Mouse (Mus musculus): ENCODE measurements around the gene 5430419D17Rik.

5430419D17Rik gene

GRCm38 (mm10) chr7:131174121-131174520 lies at the start of gene 5430419D17Rik:
TSS of gene 5430419D17Rik (plus strand) at chr7:131174402.
- no peak for DNase-seq

- DNase-seq, result no peak
Observed at GRCm38 (mm10) chr7:131130021-131130420, 44.2 kb upstream of the 5430419D17Rik start.

GRCm38 (mm10) chr7:131133181-131133580 lies 41.0 kb upstream of the 5430419D17Rik start:
- DNase-seq, result no peak

- no peak for DNase-seq
Observed at GRCm38 (mm10) chr7:131146214-131146613, 28.0 kb upstream of the 5430419D17Rik start, which contains the start of gene 4933402N03Rik. TSS of gene 4933402N03Rik (minus strand) at chr7:131146314.

- no peak for DNase-seq
Observed at GRCm38 (mm10) chr7:131150179-131150578, 24.0 kb upstream of the 5430419D17Rik start.

- no peak for DNase-seq
Observed at GRCm38 (mm10) chr7:131153044-131153443, 21.2 kb upstream of the 5430419D17Rik start.

GRCm38 (mm10) chr7:131162251-131162650 lies 12.0 kb upstream of the 5430419D17Rik start:
- DNase-seq, result no peak

GRCm38 (mm10) chr7:131167771-131168170 lies 6.4 kb upstream of the 5430419D17Rik start:
- no peak for DNase-seq

- no peak for DNase-seq
Observed at GRCm38 (mm10) chr7:131169099-131169498, 5.1 kb upstream of the 5430419D17Rik start.

- peak; percentile 9 for DNase-seq
Observed at GRCm38 (mm10) chr7:131182685-131183084, 8.5 kb downstream of the 5430419D17Rik start.

- no peak for DNase-seq
Observed at GRCm38 (mm10) chr7:131184339-131184738, 10.1 kb downstream of the 5430419D17Rik start.

- no peak for DNase-seq
Observed at GRCm38 (mm10) chr7:131187047-131187446, 12.8 kb downstream of the 5430419D17Rik start.

- DNase-seq, result no peak
Observed at GRCm38 (mm10) chr7:131187996-131188395, 13.8 kb downstream of the 5430419D17Rik start.

GRCm38 (mm10) chr7:131223086-131223485 lies 48.9 kb downstream of the 5430419D17Rik start:
- no peak for DNase-seq

- DNase-seq, result no peak
Observed at GRCm38 (mm10) chr7:131236091-131236490, 61.9 kb downstream of the 5430419D17Rik start.

- no peak for DNase-seq
Observed at GRCm38 (mm10) chr7:131244993-131245392, 70.8 kb downstream of the 5430419D17Rik start.

GRCm38 (mm10) chr7:131256841-131257240 lies 82.6 kb downstream of the 5430419D17Rik start:
- no peak for DNase-seq

- DNase-seq, result no peak
Observed at GRCm38 (mm10) chr7:131257309-131257708, 83.1 kb downstream of the 5430419D17Rik start.

- DNase-seq, result no peak
Observed at GRCm38 (mm10) chr7:131260946-131261345, 86.7 kb downstream of the 5430419D17Rik start.

- DNase-seq, result no peak
Observed at GRCm38 (mm10) chr7:131264251-131264650, 90.0 kb downstream of the 5430419D17Rik start.

- no peak for DNase-seq
Observed at GRCm38 (mm10) chr7:131265851-131266250, 91.6 kb downstream of the 5430419D17Rik start.

GRCm38 (mm10) chr7:131297151-131297550 lies 122.9 kb downstream of the 5430419D17Rik start:
- no peak for DNase-seq

GRCm38 (mm10) chr7:131303340-131303739 lies 129.1 kb downstream of the 5430419D17Rik start:
- no peak for DNase-seq

- DNase-seq, result no peak
Observed at GRCm38 (mm10) chr7:131306733-131307132, 132.5 kb downstream of the 5430419D17Rik start.

GRCm38 (mm10) chr7:131314493-131314892 lies 140.3 kb downstream of the 5430419D17Rik start:
- DNase-seq, result no peak
